Mouse (Mus musculus) left cerebral cortex, postnatal 4 days (tissue): ENCODE results near the gene Gm13277. TPM values are rescaled to one million over a fixed set of nuclear protein-coding genes. Genes with fewer than 3 reads are reported as not detected.
"Not testable (repeated sequence)": the region's sequence is repeated elsewhere in the genome, so short reads cannot be mapped to it uniquely, and the experiment has no call there.

Source experiments
- DNase-seq: peaks from one replicate; pipeline ENCODE4 v3.0.0-alpha.2; 2022
- intact Hi-C: fragments of 180-260 bp; cut with DNase I; formaldehyde crosslinking; loops from one replicate; pipeline ENCODE4 v1.15.1; 2025
- total RNA-seq, 2 experiments: library from RNA; stranded (reverse); gene quantifications; 2 replicates each; pipeline ENCODE4 v1.2.3; 2021

Gm13277 gene
- total RNA-seq, 2 experiments from 2014 or later = not detected

DNA sequence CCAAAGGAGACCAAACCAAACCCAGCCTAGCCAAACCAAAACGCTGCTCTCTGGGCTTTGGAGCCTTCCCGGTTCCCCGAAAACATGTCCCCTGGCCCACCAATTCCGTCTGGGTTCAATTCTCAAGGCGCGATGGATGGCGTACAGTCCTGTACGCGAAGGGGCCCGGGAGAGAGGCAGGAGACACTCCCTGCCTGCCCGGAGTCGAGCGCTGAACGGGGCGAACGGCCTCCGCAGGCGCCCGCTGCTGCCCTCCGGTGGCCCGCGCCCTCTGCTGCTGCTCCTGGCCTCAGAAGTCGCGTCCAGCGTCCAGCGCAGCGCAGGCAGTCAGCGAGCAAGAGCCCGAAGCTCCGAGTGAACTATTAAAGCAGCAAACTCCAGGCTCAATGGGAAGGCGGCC lies 6.1 kb upstream of the Gm13277 start:
- DNase-seq, intact Hi-C loops: not testable (repeated sequence)

DNA sequence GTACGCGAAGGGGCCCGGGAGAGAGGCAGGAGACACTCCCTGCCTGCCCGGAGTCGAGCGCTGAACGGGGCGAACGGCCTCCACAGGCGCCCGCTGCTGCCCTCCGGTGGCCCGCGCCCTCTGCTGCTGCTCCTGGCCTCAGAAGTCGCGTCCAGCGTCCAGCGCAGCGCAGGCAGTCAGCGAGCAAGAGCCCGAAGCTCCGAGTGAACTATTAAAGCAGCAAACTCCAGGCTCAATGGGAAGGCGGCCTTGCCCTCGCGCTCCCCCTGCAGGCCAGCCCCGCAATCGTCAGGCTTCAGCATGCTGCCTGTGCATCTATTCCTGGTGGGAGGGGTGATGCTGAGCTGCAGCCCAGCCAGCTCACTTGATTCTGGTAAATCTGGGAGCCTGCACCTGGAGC lies 3.0 kb upstream of the Gm13277 start, which contains the start of gene Gm13276:
Gene Gm13276, plus strand, starts transcription at position 301 of the 400 bp plus-strand sequence.
- intact Hi-C loops, DNase-seq: not testable (repeated sequence)

DNA sequence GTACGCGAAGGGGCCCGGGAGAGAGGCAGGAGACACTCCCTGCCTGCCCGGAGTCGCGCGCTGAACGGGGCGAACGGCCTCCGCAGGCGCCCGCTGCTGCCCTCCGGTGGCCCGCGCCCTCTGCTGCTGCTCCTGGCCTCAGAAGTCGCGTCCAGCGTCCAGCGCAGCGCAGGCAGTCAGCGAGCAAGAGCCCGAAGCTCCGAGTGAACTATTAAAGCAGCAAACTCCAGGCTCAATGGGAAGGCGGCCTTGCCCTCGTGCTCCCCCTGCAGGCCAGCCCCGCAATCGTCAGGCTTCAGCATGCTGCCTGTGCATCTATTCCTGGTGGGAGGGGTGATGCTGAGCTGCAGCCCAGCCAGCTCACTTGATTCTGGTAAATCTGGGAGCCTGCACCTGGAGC lies 2.8 kb downstream of the Gm13277 start, which contains the start of gene Gm13278:
Gene Gm13278, plus strand, starts transcription at position 301 of the 400 bp plus-strand sequence.
- DNase-seq, intact Hi-C loops: not testable (repeated sequence)

DNA sequence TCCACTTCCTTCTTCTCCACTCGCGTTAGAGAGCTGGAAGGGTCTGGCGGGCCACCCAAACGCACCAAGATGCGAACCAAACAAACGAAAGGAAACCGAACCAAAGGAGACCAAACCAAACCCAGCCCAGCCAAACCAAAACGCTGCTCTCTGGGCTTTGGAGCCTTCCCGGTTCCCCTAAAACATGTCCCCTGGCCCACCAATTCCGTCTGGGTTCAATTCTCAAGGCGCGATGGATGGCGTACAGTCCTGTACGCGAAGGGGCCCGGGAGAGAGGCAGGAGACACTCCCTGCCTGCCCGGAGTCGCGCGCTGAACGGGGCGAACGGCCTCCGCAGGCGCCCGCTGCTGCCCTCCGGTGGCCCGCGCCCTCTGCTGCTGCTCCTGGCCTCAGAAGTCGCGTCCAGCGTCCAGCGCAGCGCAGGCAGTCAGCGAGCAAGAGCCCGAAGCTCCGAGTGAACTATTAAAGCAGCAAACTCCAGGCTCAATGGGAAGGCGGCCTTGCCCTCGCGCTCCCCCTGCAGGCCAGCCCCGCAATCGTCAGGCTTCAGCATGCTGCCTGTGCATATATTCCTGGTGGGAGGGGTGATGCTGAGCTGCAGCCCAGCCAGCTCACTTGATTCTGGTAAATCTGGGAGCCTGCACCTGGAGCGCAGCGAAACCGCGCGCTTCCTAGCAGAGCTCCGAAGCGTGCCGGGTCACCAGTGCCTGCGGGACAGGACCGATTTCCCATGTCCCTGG lies 5.7 kb downstream of the Gm13277 start, which contains the start of gene Gm13275:
Gene Gm13275, plus strand, starts transcription at position 552 of the 740 bp plus-strand sequence.
- peak; percentile 17 for DNase-seq
- intact Hi-C loops = not testable (repeated sequence)

DNA sequence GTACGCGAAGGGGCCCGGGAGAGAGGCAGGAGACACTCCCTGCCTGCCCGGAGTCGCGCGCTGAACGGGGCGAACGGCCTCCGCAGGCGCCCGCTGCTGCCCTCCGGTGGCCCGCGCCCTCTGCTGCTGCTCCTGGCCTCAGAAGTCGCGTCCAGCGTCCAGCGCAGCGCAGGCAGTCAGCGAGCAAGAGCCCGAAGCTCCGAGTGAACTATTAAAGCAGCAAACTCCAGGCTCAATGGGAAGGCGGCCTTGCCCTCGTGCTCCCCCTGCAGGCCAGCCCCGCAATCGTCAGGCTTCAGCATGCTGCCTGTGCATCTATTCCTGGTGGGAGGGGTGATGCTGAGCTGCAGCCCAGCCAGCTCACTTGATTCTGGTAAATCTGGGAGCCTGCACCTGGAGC lies 8.7 kb downstream of the Gm13277 start, which contains the start of gene Gm13279:
Gene Gm13279, plus strand, starts transcription at position 301 of the 400 bp plus-strand sequence.
- intact Hi-C loops, DNase-seq: not testable (repeated sequence)

DNA sequence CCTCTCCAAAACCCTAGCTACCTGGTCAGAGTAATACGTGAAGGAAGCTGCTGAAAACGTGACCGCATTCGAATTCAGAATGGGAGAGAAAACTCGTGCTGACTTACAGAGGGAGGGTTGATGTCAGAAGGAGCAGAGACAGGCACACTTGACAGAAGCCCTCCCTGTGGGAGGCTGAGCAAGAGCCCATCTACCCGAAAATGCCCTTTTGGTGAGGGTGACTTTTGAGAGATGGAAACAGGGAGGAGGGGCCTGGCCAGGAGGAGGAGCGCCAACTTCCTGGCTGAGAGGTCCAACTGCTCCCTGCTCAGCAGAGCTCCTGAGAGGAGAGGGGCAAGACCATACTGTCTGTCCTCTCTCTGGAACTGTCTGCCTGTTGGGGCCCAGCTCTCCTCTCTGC lies 10.9 kb downstream of the Gm13277 start, which contains the start of gene Gm13285:
Gene Gm13285, plus strand, starts transcription at position 301 of the 400 bp plus-strand sequence.
- intact Hi-C loops, DNase-seq: not testable (repeated sequence)

DNA sequence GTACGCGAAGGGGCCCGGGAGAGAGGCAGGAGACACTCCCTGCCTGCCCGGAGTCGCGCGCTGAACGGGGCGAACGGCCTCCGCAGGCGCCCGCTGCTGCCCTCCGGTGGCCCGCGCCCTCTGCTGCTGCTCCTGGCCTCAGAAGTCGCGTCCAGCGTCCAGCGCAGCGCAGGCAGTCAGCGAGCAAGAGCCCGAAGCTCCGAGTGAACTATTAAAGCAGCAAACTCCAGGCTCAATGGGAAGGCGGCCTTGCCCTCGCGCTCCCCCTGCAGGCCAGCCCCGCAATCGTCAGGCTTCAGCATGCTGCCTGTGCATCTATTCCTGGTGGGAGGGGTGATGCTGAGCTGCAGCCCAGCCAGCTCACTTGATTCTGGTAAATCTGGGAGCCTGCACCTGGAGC lies 14.5 kb downstream of the Gm13277 start, which contains the start of gene Gm13287:
Gene Gm13287, plus strand, starts transcription at position 301 of the 400 bp plus-strand sequence.
- DNase-seq, intact Hi-C loops: not testable (repeated sequence)

DNA sequence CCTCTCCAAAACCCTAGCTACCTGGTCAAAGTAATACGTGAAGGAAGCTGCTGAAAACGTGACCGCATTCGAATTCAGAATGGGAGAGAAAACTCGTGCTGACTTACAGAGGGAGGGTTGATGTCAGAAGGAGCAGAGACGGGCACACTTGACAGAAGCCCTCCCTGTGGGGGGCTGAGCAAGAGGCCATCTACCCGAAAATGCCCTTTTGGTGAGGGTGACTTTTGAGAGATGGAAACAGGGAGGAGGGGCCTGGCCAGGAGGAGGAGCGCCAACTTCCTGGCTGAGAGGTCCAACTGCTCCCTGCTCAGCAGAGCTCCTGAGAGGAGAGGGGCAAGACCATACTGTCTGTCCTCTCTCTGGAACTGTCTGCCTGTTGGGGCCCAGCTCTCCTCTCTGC lies 16.8 kb downstream of the Gm13277 start, which contains the start of gene Gm13288:
Gene Gm13288, plus strand, starts transcription at position 301 of the 400 bp plus-strand sequence.
- intact Hi-C loops, DNase-seq: not testable (repeated sequence)

DNA sequence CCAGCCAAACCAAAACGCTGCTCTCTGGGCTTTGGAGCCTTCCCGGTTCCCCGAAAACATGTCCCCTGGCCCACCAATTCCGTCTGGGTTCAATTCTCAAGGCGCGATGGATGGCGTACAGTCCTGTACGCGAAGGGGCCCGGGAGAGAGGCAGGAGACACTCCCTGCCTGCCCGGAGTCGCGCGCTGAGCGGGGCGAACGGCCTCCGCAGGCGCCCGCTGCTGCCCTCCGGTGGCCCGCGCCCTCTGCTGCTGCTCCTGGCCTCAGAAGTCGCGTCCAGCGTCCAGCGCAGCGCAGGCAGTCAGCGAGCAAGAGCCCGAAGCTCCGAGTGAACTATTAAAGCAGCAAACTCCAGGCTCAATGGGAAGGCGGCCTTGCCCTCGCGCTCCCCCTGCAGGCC lies 17.3 kb downstream of the Gm13277 start:
- DNase-seq = peak; percentile 9
- intact Hi-C loops = not testable (repeated sequence)

DNA sequence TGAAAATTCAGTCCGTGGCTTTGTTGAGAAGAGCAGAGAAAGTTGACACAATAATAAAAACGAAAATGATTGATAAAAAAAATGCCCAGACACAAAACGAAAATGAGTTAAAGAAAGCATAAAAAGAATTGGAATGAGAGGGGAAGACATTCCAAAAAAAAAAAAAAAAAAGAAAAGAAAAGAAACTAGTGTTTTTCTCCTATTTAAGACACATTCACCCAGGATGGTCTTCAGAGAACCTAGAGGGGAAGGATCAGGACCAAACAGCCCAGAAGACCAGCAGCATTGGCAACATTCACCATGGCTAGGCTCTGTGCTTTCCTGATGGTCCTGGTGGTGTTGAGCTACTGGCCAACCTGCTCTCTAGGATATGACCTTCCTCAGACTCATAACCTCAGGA lies 27.5 kb downstream of the Gm13277 start, which contains the start of gene Ifna7:
Gene Ifna7, plus strand, starts transcription at position 301 of the 400 bp plus-strand sequence.
- intact Hi-C loops = no loop called here
- no peak for DNase-seq

DNA sequence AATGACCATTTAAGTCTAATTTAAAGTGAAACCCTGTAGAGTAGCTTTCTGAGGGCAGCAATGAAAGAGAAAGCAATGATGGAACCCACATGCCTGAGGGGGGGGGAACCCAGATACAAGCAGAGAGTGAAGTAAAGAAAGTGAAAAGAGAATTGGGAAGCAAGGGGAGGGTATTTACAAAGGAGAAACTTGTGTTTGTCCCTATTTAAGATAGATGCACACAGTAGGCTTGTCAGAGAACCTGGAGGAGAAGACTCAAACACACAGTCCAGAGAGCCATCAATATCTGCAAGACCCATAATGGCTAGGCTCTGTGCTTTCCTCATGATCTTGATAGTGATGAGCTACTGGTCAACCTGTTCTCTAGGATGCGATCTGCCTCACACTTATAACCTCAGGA lies 31.2 kb downstream of the Gm13277 start, which contains the start of gene Ifna11:
Gene Ifna11, plus strand, starts transcription at position 301 of the 400 bp plus-strand sequence.
- no peak for DNase-seq
- intact Hi-C loops = no loop called here

DNA sequence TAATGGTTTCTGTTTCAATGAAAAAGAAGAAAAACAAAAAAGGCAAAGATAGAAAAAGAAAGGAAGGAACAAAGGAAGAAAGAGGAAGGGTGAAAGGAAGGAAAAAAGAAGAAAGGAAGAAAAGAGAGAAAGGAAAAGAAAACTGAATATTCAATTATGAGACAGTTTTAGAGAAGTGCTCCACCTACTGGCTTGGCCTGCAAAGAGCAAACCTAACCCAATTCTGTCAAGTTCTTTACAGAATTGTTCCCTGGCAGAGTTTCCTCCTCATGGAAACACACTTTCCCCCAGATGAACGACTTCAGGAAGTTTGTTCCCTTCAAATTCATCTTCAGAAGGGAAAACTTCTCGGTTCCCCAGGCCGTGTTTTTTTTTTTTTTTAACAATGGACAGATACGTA lies 34.6 kb downstream of the Gm13277 start:
- DNase-seq = peak; percentile 3
- intact Hi-C loops = no loop called here

DNA sequence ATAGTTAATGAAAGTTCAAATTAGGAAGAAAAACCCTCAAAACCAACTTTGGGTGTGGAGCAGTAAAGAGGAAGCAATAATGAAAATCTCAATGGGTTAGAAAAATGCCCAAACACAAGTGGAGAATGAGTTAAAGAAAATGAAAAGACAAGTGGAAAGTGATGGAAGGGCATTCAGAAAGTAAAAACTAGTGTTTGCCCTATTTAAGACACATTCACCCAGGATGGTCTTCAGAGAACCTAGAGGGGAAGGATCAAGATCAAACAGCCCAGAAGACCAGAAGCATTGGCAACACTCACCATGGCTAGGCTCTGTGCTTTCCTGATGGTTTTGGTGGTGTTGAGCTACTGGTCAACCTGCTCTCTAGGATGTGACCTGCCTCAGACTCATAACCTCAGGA lies 38.7 kb downstream of the Gm13277 start, which contains the start of gene Ifna6:
Gene Ifna6, plus strand, starts transcription at position 301 of the 400 bp plus-strand sequence.
- intact Hi-C loops, DNase-seq: not testable (repeated sequence)

DNA sequence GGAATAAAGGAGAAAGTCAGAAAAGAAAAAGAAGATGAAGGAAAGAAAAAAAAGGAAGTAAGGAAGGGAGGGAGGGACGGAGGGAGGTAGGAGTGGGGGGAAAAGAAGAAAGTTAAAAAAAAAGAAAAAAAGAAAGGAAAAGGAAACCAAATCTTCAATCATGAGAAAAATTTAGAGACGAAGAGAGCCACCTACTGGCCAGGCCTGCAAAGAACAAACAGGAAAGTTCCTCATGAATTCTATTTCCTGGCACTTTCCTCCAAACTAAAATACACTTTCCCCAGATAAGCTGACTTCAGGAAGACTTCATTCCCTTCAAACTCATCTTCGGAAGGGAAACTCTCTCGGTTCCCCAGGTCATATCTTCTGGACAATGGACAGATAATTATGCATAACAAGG lies 42.1 kb downstream of the Gm13277 start:
- DNase-seq = peak; percentile 9
- intact Hi-C loops = no loop called here

DNA sequence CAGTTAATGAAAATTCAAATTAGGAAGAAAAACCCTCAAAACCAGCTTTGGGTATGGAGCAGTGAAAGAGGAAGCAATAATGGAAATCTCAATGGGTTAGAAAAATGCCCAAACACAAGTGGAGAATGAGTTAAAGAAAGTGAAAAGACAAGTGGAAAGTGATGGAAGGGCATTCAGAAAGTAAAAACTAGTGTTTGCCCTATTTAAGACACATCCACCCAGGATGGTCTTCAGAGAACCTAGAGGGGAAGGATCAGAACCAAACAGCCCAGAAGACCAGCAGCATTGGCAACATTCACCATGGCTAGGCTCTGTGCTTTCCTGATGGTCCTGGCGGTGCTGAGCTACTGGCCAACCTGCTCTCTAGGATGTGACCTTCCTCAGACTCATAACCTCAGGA lies 46.8 kb downstream of the Gm13277 start, which contains the start of gene Ifna5:
Gene Ifna5, plus strand, starts transcription at position 301 of the 400 bp plus-strand sequence.
- intact Hi-C loops, DNase-seq: not testable (repeated sequence)

Other genes starting within 250 kb of the Gm13277 start
- gene Ifna15, start 230.4 kb upstream of the Gm13277 start, total RNA-seq = not detected
- gene Ifna14, start 216.8 kb upstream of the Gm13277 start, total RNA-seq = not detected
- not detected for gene Ifna9, start 196.2 kb upstream of the Gm13277 start, total RNA-seq
- gene Ifna12, start 185.3 kb upstream of the Gm13277 start, total RNA-seq = not detected
- gene C87499, start 154.2 kb upstream of the Gm13277 start, total RNA-seq = not detected
- not detected for gene Ifna13, start 144.2 kb upstream of the Gm13277 start, total RNA-seq
- gene Ifna16, start 111.7 kb upstream of the Gm13277 start, total RNA-seq = not detected
- gene Ifna2, start 104.7 kb upstream of the Gm13277 start, total RNA-seq = not detected
- not detected for gene Ifnab, start 97.3 kb upstream of the Gm13277 start, total RNA-seq
- 1 to 10 TPM; 1.5 to 1.7 TPM for gene Gm26566, start 66.8 kb upstream of the Gm13277 start, total RNA-seq
- 100 to 1,000 TPM; 105 to 106 TPM for gene Klhl9, start 66.2 kb upstream of the Gm13277 start, total RNA-seq
- not detected for gene Gm13271, start 33.8 kb upstream of the Gm13277 start, total RNA-seq
- gene Gm13283, start 28.5 kb upstream of the Gm13277 start, total RNA-seq = not detected
- not detected for gene Gm13290, start 14.8 kb upstream of the Gm13277 start, total RNA-seq
- not detected for gene Gm13289, start 11.7 kb upstream of the Gm13277 start, total RNA-seq
- gene Gm13272, start 8.8 kb upstream of the Gm13277 start, total RNA-seq = not detected
- not detected for gene Ifnz, start 6.5 kb upstream of the Gm13277 start, total RNA-seq
- not detected for gene Gm13276, start 2.9 kb upstream of the Gm13277 start, total RNA-seq
- gene Gm13278, start 2.9 kb downstream of the Gm13277 start, total RNA-seq = not detected
- gene Gm13275, start 5.9 kb downstream of the Gm13277 start, total RNA-seq = not detected
- not detected for gene Gm13279, start 8.8 kb downstream of the Gm13277 start, total RNA-seq
- gene Gm13285, start 11.0 kb downstream of the Gm13277 start, total RNA-seq = under 1 TPM in 1 of 2 experiments, not detected in 1; 0.24 TPM
- gene Gm13287, start 14.6 kb downstream of the Gm13277 start, total RNA-seq = not detected
- gene Gm13288, start 16.9 kb downstream of the Gm13277 start, total RNA-seq = not detected
- gene Ifna7, start 27.6 kb downstream of the Gm13277 start, total RNA-seq = not detected
- gene Ifna11, start 31.3 kb downstream of the Gm13277 start, total RNA-seq = not detected
- gene Ifna6, start 38.8 kb downstream of the Gm13277 start, total RNA-seq = not detected
- not detected for gene Ifna5, start 46.9 kb downstream of the Gm13277 start, total RNA-seq
- gene Ifna4, start 53.2 kb downstream of the Gm13277 start, total RNA-seq = not detected
- gene Ifna1, start 61.5 kb downstream of the Gm13277 start, total RNA-seq = not detected
- gene Ifne, start 91.6 kb downstream of the Gm13277 start, total RNA-seq = not detected